Mouse (Mus musculus) R1 (cell line): Measurements from ENCODE around the gene Sec14l1.

Source experiments
- DNase-seq: peaks from one replicate; pipeline ENCODE4 v3.0.0-alpha.2; 2018; ENCODE audit warnings: low read depth, low spot score

Sec14l1 gene

DNA sequence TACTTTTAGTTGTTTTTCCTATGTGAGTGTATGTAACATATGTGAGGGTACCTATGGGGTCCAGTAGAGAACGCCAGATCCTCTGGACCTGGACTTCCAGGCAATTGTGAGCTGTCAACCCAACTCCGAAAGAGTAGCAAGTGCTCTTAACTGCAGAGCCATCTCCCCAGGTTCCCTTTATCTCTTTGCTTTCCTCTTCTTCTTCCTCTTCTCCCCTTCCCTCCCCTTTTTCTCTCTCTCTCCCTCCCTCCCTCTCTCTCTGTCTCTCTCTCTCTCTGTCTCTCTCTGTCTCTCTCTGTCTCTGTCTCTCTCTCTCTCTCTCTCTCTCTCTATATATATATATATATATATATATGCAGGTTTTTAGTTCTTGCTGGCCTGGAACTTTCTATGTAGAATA is 7.1 kb upstream of the Sec14l1 start:
- no peak for DNase-seq

GRCm38 (mm10) chr11:117108595-117108994 is 6.4 kb upstream of the Sec14l1 start:
- DNase-seq = no peak

GRCm38 (mm10) chr11:117109179-117109954 is 5.6 kb upstream of the Sec14l1 start:
- DNase-seq = no peak

DNA sequence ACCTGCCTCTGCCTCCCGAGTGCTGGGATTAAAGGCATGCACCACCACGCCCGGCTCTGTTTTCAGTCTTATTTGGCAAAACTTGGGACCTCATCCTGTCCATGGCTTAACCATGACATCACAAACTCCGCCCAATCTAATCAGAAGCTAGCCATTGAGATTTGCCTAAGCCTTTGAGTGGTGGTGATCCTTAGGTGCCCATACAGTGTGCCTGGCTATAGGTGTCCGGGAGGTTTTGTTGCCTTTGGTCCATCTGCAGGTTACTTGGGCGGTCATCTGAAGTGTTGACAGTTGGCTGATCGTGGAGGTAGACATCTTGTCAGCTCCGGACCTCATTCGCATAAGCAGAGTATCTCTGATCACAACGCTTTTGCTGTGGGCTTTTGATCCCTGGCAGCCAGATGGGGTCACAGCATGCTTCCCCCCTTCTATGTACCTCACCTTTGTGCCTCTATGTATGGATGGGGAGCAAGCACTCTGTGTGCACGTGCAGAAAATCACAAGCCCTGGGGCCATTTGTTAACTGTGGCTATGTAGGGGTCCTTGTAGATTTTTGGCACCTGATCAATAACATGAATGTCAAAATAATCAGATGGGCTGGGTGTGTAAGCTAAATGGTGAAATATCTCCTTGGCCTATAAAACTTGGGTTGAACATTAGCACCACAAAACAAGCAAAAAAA is 2.9 kb upstream of the Sec14l1 start:
- peak; percentile 70 for DNase-seq

- DNase-seq = peak; percentile 78
These were observed 2.3 kb upstream of the Sec14l1 start for GRCm38 (mm10) chr11:117112649-117113051.

- peak; percentile 79 for DNase-seq
These were observed 1.6 kb upstream of the Sec14l1 start for GRCm38 (mm10) chr11:117113377-117113776.

DNA sequence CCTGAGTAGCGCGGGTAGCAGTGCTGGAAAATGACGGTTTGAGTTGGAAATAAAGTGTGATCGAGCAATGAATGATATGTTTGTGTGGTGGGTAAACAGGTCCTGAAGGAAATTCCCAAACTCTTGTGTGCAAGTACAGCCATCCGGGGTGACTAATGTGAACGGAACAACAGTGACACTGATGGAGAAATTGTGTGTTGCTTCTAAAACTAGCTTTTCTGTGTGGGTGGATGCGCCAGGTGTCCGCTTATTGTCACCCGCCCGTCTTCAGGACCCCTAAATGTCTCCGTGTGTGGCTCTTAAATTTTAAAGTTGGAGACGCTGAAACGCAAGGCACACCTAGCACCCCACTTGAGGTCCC is 757 bp upstream of the Sec14l1 start:
- no peak for DNase-seq

- DNase-seq = no peak
These were observed 615 bp downstream of the Sec14l1 start for GRCm38 (mm10) chr11:117115346-117116219.

- no peak for DNase-seq
These were observed 1.7 kb downstream of the Sec14l1 start for GRCm38 (mm10) chr11:117116350-117117303.

- DNase-seq = no peak
These were observed 2.4 kb downstream of the Sec14l1 start for GRCm38 (mm10) chr11:117117321-117117720.

DNA sequence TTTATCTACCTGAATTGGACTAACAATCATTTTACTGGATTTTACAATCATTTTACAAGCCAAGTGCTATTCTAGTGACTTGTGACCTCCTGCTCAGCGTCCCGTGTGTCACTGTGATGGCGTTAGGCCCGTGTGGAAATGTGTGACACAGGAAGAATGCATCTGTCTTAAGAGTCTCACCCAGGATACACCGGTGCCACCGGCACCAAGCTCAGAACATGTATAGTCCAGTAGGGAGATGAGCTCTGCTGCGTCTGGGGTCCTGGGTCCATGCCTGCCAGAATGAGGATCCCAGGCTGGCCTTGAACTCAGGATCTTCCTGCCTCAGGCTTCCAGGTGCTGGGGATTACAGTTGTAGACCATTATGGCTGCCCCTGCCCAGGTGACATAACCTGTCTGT is 2.8 kb downstream of the Sec14l1 start:
- DNase-seq = no peak

DNA sequence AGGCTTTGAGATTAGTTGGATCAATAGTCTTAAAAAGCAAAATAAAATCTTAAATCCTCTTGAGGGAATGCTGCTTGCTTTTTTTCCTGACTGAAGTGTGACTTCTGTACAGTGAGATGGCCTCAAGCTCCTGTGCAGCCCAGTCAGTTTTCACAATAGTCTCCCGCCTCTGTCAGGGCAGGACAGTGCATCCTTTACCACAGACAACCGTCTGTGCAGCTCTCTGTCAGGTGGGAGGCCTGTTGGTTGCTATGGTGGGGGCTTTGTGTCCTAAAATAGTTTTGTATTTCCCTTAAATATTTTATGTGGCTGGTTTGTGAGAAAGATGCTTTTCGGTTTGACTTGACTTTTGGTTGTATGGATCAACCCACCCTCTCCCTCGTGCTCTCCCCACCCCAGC is 3.3 kb downstream of the Sec14l1 start:
- no peak for DNase-seq

DNA sequence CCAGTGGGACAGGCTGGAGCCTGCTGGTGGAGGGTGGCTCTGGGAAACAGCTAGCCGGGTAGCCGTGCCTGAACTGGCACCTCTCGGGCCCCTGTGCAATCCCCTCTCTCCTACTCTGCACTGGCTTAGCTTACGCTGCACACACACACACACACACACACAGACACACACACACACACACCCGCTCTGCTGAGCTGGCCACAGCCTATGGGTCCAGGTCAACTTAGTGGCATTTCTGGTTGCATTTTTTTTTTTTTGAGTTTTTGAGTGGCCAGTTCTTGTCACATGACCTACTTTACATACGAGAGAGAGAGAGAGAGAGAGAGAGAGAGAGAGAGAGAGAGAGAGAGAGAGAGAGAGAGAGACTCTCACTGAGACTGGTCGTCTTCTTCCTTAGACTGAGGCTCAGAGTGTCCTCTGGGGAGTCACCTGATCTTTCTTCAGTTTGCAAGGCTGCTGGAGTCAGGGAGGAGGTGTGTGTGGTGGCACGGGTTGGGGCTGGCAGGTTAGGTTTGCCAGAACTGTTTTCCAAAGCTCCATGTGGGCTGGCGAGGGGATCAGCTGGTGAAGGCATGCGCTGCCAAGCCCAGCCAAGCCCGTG is 3.9 kb downstream of the Sec14l1 start:
- DNase-seq = no peak

GRCm38 (mm10) chr11:117119723-117120122 is 4.8 kb downstream of the Sec14l1 start:
- no peak for DNase-seq

DNA sequence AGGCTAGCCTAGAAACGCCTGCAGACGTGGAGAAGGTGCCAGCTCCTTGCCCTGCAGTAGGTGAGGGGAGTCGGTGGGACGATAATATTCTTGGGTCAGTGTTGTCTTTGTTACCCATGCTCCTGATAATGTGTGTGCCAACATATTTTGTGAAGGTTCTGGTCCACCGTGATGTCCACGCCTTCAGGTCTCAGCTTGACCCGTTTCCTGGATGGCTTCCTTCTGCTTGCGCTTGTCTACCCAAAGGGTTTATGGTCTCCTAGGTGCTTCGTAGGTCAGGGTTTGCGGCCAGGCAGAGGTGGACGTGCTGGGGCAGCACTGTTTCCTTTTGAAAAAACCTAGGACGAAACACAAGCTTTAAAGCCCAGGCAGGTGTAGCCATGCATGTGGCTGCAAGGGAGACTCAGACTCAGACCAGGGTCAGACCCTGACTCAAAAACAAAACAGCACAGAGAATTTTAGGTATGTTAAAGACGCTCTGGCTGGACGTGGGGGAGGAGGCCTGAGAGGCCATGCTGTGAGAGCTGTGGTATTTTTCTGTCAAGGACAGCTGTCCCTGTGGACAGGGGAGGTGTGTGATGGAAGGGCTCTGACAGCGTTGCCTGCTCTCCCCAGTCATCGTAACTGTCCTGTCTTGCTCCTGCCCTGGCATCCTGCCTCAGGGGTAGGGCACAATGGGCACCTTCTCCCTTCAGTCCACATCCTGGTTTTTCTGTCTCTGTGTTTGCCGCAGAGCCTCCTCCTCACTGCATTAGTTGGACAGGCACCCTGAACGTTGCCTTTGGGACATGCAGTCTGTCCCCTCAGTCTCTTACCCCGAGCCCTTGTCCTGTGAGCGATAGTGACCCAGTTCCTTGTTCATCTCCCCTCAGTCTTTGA is 5.6 kb downstream of the Sec14l1 start:
- no peak for DNase-seq

DNA sequence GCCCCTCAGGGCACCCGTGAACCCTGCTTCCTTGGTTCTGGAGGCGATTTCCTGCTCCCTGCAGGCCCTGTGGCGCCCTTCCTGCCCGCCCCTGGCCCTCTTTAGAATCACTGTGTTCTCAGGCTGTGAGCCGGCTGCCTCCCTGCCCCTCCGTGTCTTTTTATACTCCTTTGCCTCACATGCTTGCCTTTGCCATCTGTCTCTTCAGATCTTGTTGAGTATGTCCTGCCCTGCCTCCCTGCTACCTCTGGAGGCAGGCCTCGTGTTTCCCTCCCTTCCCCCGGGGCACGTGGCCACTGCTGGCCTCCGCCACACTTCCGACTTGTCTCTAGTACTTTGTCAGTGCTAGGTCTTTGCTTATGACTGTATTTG is 6.2 kb downstream of the Sec14l1 start:
- DNase-seq = no peak

- DNase-seq = no peak
These were observed 7.0 kb downstream of the Sec14l1 start for GRCm38 (mm10) chr11:117121954-117122353.

DNA sequence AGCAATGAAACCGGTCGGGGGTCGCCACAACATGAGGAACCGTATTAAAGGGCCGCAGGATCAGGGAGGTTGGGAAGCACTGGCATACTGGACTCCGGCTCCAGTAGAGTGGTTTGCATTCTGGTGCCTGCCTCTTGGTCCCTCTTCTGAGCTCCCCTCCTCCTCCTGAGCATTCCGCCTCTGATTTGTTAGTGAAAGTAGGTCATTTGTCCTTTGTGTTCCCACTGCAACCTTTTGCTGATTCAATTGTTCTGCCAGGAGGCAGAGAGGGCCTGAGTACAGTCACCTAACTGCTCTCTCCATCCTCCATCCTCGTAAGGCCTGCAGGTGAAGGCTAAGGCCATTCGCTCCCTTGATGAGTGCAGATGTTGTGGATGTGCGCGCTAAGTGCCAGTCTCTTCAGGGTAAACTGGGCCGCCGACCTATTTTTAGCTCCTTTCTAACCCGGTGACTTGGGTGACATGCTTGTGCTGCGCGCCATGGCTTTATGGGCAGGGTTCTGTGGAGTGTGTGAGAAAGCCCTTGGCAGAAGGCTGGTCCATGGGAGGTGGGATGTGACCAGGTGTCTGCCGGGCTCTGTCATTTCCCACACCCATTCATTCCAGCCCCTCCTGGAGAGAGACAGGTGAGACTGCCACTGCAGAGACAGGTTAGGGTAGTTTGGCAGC is 8.6 kb downstream of the Sec14l1 start:
- DNase-seq = peak; percentile 43

- no peak for DNase-seq
These were observed 9.6 kb downstream of the Sec14l1 start for GRCm38 (mm10) chr11:117124539-117124938.
